Mouse (Mus musculus): ENCODE data around the gene Cdipt. TPM values are rescaled to one million over a fixed set of nuclear protein-coding genes. Genes with fewer than 3 reads are reported as not detected.
A peak's percentile ranks its signal among the peaks of the same experiment; 100 is the strongest.

The Cdipt gene
- polyA plus RNA-seq, 1 experiment, result 237 TPM

DNA sequence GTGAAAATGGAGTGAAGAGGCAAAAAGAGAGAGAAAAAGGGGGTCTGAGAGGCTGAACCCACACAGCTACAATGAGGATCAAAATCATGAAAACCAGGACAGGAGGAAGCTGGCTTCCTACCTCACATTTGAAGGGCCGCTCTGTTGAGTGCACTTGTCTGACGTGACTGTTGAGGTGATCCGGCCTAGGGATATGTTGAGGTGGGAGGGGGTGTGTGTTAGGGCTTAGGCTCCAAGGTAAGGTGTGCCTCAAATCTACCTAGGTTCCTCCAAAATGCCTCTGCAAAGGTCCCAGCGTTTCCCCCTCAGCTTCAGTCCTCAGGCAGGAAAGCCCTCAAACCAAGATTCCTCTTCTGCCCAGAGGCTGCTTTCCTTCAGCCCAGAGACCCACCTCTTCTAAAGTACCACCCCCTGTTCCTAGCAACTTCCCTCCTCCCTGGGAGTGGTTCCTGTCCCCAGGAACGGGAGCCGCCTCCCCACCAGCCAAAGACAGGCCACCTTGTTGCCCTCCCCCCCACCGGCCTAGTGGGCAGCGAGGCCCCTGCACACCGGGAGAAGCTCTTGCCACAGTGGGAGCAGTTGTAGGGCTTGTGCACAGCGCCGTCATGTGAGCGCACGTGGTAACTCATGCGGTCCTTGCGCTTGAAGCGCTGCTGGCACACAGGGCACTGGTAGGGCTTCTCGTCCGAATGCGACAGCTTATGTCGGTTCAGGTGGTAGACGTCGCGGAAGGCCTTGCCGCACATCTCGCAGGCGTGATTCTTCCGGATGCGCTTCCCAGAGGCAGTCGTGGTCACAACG lies 49.2 kb downstream of the Cdipt start:
- H3K36me3 ChIP-seq (ENCODE audit: control insufficient read depth, insufficient read depth, low read length), result no peaks in the 10 kb centered on the region
- 2% methylated on average over 30 of the region's 30 CpGs for WGBS
- H3K27me3 ChIP-seq (replicated peaks; ENCODE audit: control insufficient read depth, insufficient read depth, low read length), result no peaks in the 10 kb centered on the region
- peak overlapping the region; percentile 71 for H3K27ac ChIP-seq (ENCODE audit: insufficient read depth, low read depth, low read length)
- TF ChIP-seq POLR2A (IDR thresholded peaks at IDR 0.05; ENCODE audit: low read depth, low read length), result peak; percentile 67
- TF ChIP-seq CTCF (conservative IDR thresholded peaks at IDR 0.05; ENCODE audit: insufficient read depth, insufficient read length, low read depth, low read length), result peak; percentile 79
- peak; percentile 90 for DNase-seq
- H3K4me1 ChIP-seq (ENCODE audit: control insufficient read depth, insufficient read depth, low read length), result peaks cover 15% of the 10 kb centered on the region
- H3K4me3 ChIP-seq (ENCODE audit: insufficient read depth, low read depth, low read length), result peak overlapping the region; percentile 84

DNA sequence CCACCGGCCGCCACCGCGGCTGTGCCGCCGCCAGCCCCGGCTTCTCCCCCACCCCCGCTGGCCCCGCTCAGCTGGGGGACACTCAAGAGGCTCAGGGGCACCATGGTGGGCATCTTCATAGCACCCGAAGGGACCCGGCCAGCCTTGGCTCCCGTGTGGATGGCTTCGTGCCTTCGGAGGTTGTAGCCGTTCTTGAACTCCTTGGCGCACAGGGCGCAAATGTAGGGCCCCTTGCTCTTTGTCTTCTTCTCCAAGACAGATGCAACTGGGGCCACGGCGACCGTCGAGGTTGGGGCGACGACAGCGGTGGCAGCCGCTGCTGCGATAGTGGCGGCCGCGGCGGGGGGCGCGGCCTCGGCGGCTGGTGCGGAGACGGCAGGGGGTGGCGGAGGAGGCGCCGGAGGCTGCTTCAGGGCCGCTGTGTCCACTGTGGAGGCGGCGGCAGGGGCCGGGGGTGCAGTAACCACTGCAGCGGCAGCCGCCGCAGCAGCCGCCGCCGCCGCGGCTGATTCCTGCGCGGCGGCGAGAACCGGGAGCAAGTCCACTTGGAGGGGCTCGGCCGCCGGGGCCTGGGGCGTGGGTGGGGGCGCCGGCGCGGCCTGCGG lies 49.9 kb downstream of the Cdipt start:
- no peaks in the 10 kb centered on the region for H3K27me3 ChIP-seq (replicated peaks; ENCODE audit: control insufficient read depth, insufficient read depth, low read length)
- no peaks in the 10 kb centered on the region for H3K36me3 ChIP-seq (ENCODE audit: control insufficient read depth, insufficient read depth, low read length)
- WGBS, result under 1% methylated on average over 65 of the region's 65 CpGs
- H3K4me3 ChIP-seq (ENCODE audit: insufficient read depth, low read depth, low read length), result peak overlapping the region; percentile 84
- H3K27ac ChIP-seq (ENCODE audit: insufficient read depth, low read depth, low read length), result peak overlapping the region; percentile 97
- TF ChIP-seq POLR2A (IDR thresholded peaks at IDR 0.05; ENCODE audit: low read depth, low read length) (no peak), CTCF (conservative IDR thresholded peaks at IDR 0.05; ENCODE audit: insufficient read depth, insufficient read length, low read depth, low read length) (no peak)
- peaks cover 15% of the 10 kb centered on the region for H3K4me1 ChIP-seq (ENCODE audit: control insufficient read depth, insufficient read depth, low read length)
- DNase-seq, result peak; percentile 54

DNA sequence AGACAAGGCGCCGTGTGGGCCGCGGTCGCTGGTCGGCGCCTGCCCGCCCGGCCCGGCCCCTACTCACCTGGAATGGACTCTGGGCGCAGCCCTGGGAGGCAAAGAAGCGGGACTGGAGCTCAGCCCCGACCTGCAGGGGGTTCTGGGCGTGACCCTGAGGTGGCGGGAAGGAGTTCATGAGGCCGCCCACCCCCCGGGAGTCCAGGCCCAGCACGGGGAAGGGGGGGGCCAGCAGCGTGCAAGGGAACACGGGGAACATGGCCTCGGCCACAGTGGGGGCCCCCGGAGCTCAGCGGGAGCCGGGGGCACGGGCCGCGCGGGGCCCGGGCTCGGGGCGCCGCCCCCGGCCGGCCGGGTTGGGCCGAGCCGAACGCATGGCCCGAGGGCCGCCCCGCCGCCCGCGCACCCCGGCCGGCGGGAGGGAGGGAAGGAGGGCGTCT lies 50.5 kb downstream of the Cdipt start:
- Histone ChIP-seq H3K4me1 (ENCODE audit: control insufficient read depth, insufficient read depth, low read length) (peaks cover 15% of the 10 kb centered on the region), H3K4me3 (ENCODE audit: insufficient read depth, low read depth, low read length) (peak overlapping the region; percentile 84), H3K36me3 (ENCODE audit: control insufficient read depth, insufficient read depth, low read length) (no peaks in the 10 kb centered on the region), H3K27ac (ENCODE audit: insufficient read depth, low read depth, low read length) (peak overlapping the region; percentile 97), H3K27me3 (replicated peaks; ENCODE audit: control insufficient read depth, insufficient read depth, low read length) (no peaks in the 10 kb centered on the region)
- TF ChIP-seq CTCF (conservative IDR thresholded peaks at IDR 0.05; ENCODE audit: insufficient read depth, insufficient read length, low read depth, low read length) (no peak), POLR2A (IDR thresholded peaks at IDR 0.05; ENCODE audit: low read depth, low read length) (no peak)
- WGBS, result under 1% methylated on average over 45 of the region's 48 CpGs
- DNase-seq, result peak; percentile 84

DNA sequence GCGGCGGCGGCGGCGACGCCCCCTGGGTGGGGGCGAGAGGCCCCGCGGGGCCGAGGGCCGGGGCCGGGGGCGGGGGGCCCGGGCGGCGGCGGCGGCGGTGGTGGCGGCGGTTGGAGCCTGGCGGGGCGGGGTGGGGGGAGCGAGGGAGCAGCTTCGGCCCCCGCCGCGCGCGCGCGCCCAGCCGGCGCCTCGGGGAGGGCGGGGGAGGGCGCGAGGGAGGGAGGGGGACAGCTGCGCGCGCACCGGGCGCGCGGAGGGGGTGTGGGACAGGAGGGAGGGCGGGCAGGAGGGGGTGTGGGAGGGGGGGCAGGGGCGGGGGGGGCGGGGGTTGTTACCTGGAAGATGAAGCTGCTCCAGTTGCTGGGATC lies 50.9 kb downstream of the Cdipt start:
- Histone ChIP-seq H3K27ac (ENCODE audit: insufficient read depth, low read depth, low read length) (no peak overlapping the region), H3K27me3 (replicated peaks; ENCODE audit: control insufficient read depth, insufficient read depth, low read length) (no peaks in the 10 kb centered on the region), H3K4me3 (ENCODE audit: insufficient read depth, low read depth, low read length) (peak overlapping the region; percentile 84), H3K4me1 (ENCODE audit: control insufficient read depth, insufficient read depth, low read length) (peaks cover 15% of the 10 kb centered on the region), H3K36me3 (ENCODE audit: control insufficient read depth, insufficient read depth, low read length) (no peaks in the 10 kb centered on the region)
- WGBS, result 2% methylated on average over 28 of the region's 48 CpGs
- no peak for DNase-seq
- TF ChIP-seq POLR2A (IDR thresholded peaks at IDR 0.05; ENCODE audit: low read depth, low read length) (no peak), CTCF (conservative IDR thresholded peaks at IDR 0.05; ENCODE audit: insufficient read depth, insufficient read length, low read depth, low read length) (no peak)

DNA sequence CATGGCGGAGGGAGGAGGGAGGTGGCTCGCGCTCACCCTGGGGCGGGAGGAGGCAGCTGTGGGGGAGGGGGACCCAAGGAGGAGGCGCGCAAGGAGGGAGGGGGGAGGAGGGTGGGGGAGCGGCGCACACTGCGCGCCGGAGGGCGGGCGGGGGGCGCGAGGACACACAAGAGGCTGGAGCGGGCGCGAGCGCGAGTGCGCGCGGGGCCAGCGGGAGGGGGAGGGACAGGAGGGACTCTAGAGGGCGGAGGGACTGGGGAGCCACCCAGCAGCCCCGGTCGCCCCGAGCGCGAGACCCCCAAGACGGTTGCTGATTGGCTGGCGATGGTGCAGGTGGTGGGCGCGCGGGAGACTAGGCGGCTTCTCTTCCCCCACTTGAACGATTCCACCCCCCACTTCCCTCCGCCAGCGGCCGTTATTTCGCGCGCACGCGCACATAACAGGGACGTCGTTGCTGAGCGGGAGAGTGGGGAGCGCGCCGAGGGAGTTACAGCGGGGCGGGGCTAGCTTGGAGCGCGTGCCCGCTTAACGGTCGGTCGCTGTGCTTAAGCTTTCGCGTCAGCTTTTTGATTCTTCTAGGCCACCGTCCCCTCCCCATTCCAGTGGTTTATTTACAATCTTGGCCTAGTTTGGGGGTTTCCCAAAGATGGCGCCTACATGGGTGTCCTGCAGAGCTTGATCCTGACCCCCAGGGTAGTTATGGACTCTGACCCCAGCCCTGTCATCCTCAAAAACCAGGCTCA lies 51.4 kb downstream of the Cdipt start, which contains the start of gene Maz:
Gene Maz (minus strand): TSS at position 54 of the 743 bp plus-strand sequence.
- DNase-seq, result peak; percentile 100
- Histone ChIP-seq H3K4me1 (ENCODE audit: control insufficient read depth, insufficient read depth, low read length) (peaks cover 15% of the 10 kb centered on the region), H3K27ac (ENCODE audit: insufficient read depth, low read depth, low read length) (peak within 1 kb of the TSS; percentile 97), H3K4me3 (ENCODE audit: insufficient read depth, low read depth, low read length) (peak within 1 kb of the TSS; percentile 84), H3K36me3 (ENCODE audit: control insufficient read depth, insufficient read depth, low read length) (no peaks in the 10 kb centered on the region), H3K27me3 (replicated peaks; ENCODE audit: control insufficient read depth, insufficient read depth, low read length) (no peaks in the 10 kb centered on the region)
- no peak for TF ChIP-seq POLR2A (IDR thresholded peaks at IDR 0.05; ENCODE audit: low read depth, low read length)
- TF ChIP-seq CTCF (conservative IDR thresholded peaks at IDR 0.05; ENCODE audit: insufficient read depth, insufficient read length, low read depth, low read length), result no peak
- under 1% methylated on average over 48 of the region's 63 CpGs for WGBS

DNA sequence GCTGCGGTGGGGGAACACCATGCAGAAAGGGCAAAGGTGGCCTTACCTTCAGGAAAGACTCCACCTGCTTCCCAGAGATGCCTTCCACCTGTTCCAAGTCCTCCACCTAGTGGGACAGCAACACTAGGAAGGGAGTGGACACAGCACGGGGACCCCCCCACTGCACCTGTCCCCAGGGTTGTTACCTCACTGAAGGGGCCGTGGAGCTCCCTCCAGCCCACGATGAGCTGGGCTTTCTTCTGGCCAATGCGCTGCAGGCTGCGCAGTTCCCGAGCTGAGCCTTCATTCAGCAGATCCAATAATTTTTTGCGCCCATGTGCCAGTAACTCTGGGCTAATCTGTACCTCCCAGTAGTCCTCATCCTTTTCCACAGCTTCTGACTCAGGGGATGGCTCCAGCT lies 52.2 kb downstream of the Cdipt start:
- H3K4me1 ChIP-seq (ENCODE audit: control insufficient read depth, insufficient read depth, low read length), result peaks cover 15% of the 10 kb centered on the region
- 50% methylated on average over 8 of the region's 8 CpGs for WGBS
- no peak for TF ChIP-seq POLR2A (IDR thresholded peaks at IDR 0.05; ENCODE audit: low read depth, low read length)
- no peak for TF ChIP-seq CTCF (conservative IDR thresholded peaks at IDR 0.05; ENCODE audit: insufficient read depth, insufficient read length, low read depth, low read length)
- peak overlapping the region; percentile 69 for H3K4me3 ChIP-seq (ENCODE audit: insufficient read depth, low read depth, low read length)
- no peaks in the 10 kb centered on the region for H3K27me3 ChIP-seq (replicated peaks; ENCODE audit: control insufficient read depth, insufficient read depth, low read length)
- DNase-seq, result no peak
- no peaks in the 10 kb centered on the region for H3K36me3 ChIP-seq (ENCODE audit: control insufficient read depth, insufficient read depth, low read length)
- peak overlapping the region; percentile 93 for H3K27ac ChIP-seq (ENCODE audit: insufficient read depth, low read depth, low read length)

Other genes starting within 250 kb of the Cdipt start
- 210 and 216 TPM in 2 replicates for gene Mapk3, start 216.3 kb upstream of the Cdipt start, polyA plus RNA-seq (2012; rRNA removed)
- 58.2 and 61.4 TPM in 2 replicates for gene Gdpd3, start 209.6 kb upstream of the Cdipt start, polyA plus RNA-seq (2012; rRNA removed)
- gene Ypel3, start 199.0 kb upstream of the Cdipt start, polyA plus RNA-seq (2012; rRNA removed), result 290 and 371 TPM in 2 replicates
- gene Tbx6, start 194.4 kb upstream of the Cdipt start, polyA plus RNA-seq (2012; rRNA removed), result 2.1 and 2.2 TPM in 2 replicates
- 135 and 145 TPM in 2 replicates for gene Ppp4c, start 183.4 kb upstream of the Cdipt start, polyA plus RNA-seq (2012; rRNA removed)
- gene Fam57b, start 178.2 kb upstream of the Cdipt start, polyA plus RNA-seq (2012; rRNA removed), result 4.2 and 6.3 TPM in 2 replicates
- 0.46 TPM in 1 of 2 replicates, not detected in the other for gene 4930451I11Rik, start 144.3 kb upstream of the Cdipt start, polyA plus RNA-seq (2012; rRNA removed)
- gene Doc2a, start 128.5 kb upstream of the Cdipt start, polyA plus RNA-seq (2012; rRNA removed), result 0.15 and 0.33 TPM in 2 replicates
- 4.2 and 6.6 TPM in 2 replicates for gene Hirip3, start 113.9 kb upstream of the Cdipt start, polyA plus RNA-seq (2012; rRNA removed)
- gene Ino80e, start 113.5 kb upstream of the Cdipt start, polyA plus RNA-seq (2012; rRNA removed), result 39.6 and 47.0 TPM in 2 replicates
- gene Taok2, start 91.2 kb upstream of the Cdipt start, polyA plus RNA-seq (2012; rRNA removed), result 56.5 and 75.2 TPM in 2 replicates
- gene Tmem219, start 53.0 kb upstream of the Cdipt start, polyA plus RNA-seq (2012; rRNA removed), result 90.8 and 113 TPM in 2 replicates
- 21.4 and 21.9 TPM in 2 replicates for gene Kctd13, start 47.0 kb upstream of the Cdipt start, polyA plus RNA-seq (2012; rRNA removed)
- gene Asphd1, start 26.3 kb upstream of the Cdipt start, polyA plus RNA-seq (2012; rRNA removed), result 0.19 TPM in 1 of 2 replicates, not detected in the other
- 1.2 and 1.4 TPM in 2 replicates for gene Sez6l2, start 25.4 kb upstream of the Cdipt start, polyA plus RNA-seq (2012; rRNA removed)
- gene Cdiptos, start 184 bp downstream of the Cdipt start, polyA plus RNA-seq (2012; rRNA removed), result 0.74 and 1.1 TPM in 2 replicates
- 56.9 and 66.9 TPM in 2 replicates for gene Mvp, start 38.7 kb downstream of the Cdipt start, polyA plus RNA-seq (2012; rRNA removed)
- 0.91 and 1.3 TPM in 2 replicates for gene Pagr1b, start 40.6 kb downstream of the Cdipt start, polyA plus RNA-seq (2012; rRNA removed)
- 2.8 and 17.6 TPM in 2 replicates for gene Pagr1a, start 41.4 kb downstream of the Cdipt start, polyA plus RNA-seq (2012; rRNA removed)
- 21.2 and 28.9 TPM in 2 replicates for gene Gm42742, start 45.2 kb downstream of the Cdipt start, polyA plus RNA-seq (2012; rRNA removed)
- 3.6 and 4.6 TPM in 2 replicates for gene Prrt2, start 45.3 kb downstream of the Cdipt start, polyA plus RNA-seq (2012; rRNA removed)
- gene Maz, start 51.1 kb downstream of the Cdipt start, polyA plus RNA-seq (2012; rRNA removed), result 97.9 and 115 TPM in 2 replicates
- gene Kif22, start 66.6 kb downstream of the Cdipt start, polyA plus RNA-seq (2012; rRNA removed), result 0.67 and 0.73 TPM in 2 replicates
- gene Zg16, start 111.4 kb downstream of the Cdipt start, polyA plus RNA-seq (2012; rRNA removed), result not detected in 2 replicates
- 4.2 and 7.7 TPM in 2 replicates for gene AI467606, start 115.4 kb downstream of the Cdipt start, polyA plus RNA-seq (2012; rRNA removed)
- 127 and 137 TPM in 2 replicates for gene Qprt, start 146.3 kb downstream of the Cdipt start, polyA plus RNA-seq (2012; rRNA removed)
- gene Spn, start 161.9 kb downstream of the Cdipt start, polyA plus RNA-seq (2012; rRNA removed), result 2.7 and 5.2 TPM in 2 replicates
- gene Cd2bp2, start 220.1 kb downstream of the Cdipt start, polyA plus RNA-seq (2012; rRNA removed), result 26.9 and 33.6 TPM in 2 replicates
- gene Tbc1d10b, start 232.6 kb downstream of the Cdipt start, polyA plus RNA-seq (2012; rRNA removed), result 26.8 and 28.5 TPM in 2 replicates
- 0.33 and 90.1 TPM in 2 replicates for gene Mylpf, start 233.0 kb downstream of the Cdipt start, polyA plus RNA-seq (2012; rRNA removed)

Measured in kidney, adult 2 months (tissue).